Mouse (Mus musculus): Measurements from ENCODE around the gene Arhgap24. TPM values are rescaled to one million over a fixed set of nuclear protein-coding genes. Genes with fewer than 3 reads are reported as not detected.
A peak's percentile ranks its signal among the peaks of the same experiment; 100 is the strongest.

Gene Arhgap24
- polyA plus RNA-seq, 1 experiment = 6.8 TPM

- DNase-seq (ENCODE audit: low read depth) = peak; percentile 65
Measured at GRCm38 (mm10) chr5:102749020-102749419, 267.8 kb downstream of the Arhgap24 start.

GRCm38 (mm10) chr5:102750674-102751073 is 269.5 kb downstream of the Arhgap24 start:
- DNase-seq (ENCODE audit: low read depth) = no peak
- TF ChIP-seq POLR2A (IDR thresholded peaks at IDR 0.05; ENCODE audit: borderline replicate concordance, extremely low read depth, insufficient read depth, insufficient read length, poor library complexity, severe bottlenecking) (no peak), CTCF (IDR thresholded peaks at IDR 0.05; ENCODE audit: borderline replicate concordance, extremely low read depth, insufficient read depth, insufficient read length) (no peak)

More at GRCm38 (mm10) chr5:102749020-102749419, 267.8 kb downstream of the Arhgap24 start:
- TF ChIP-seq CTCF (IDR thresholded peaks at IDR 0.05; ENCODE audit: borderline replicate concordance, extremely low read depth, insufficient read depth, insufficient read length) = no peak
- TF ChIP-seq POLR2A (IDR thresholded peaks at IDR 0.05; ENCODE audit: borderline replicate concordance, extremely low read depth, insufficient read depth, insufficient read length, poor library complexity, severe bottlenecking) = no peak

- DNase-seq (ENCODE audit: low read depth) = no peak
- no peak for TF ChIP-seq POLR2A (IDR thresholded peaks at IDR 0.05; ENCODE audit: borderline replicate concordance, extremely low read depth, insufficient read depth, insufficient read length, poor library complexity, severe bottlenecking)
- TF ChIP-seq CTCF (IDR thresholded peaks at IDR 0.05; ENCODE audit: borderline replicate concordance, extremely low read depth, insufficient read depth, insufficient read length) = no peak
Measured at GRCm38 (mm10) chr5:102751661-102752307, 270.6 kb downstream of the Arhgap24 start.

GRCm38 (mm10) chr5:102752308-102752663 is 271.1 kb downstream of the Arhgap24 start:
- no peak for TF ChIP-seq CTCF (IDR thresholded peaks at IDR 0.05; ENCODE audit: borderline replicate concordance, extremely low read depth, insufficient read depth, insufficient read length)
- TF ChIP-seq POLR2A (IDR thresholded peaks at IDR 0.05; ENCODE audit: borderline replicate concordance, extremely low read depth, insufficient read depth, insufficient read length, poor library complexity, severe bottlenecking) = no peak
- no peak for DNase-seq (ENCODE audit: low read depth)

- no peak for DNase-seq (ENCODE audit: low read depth)
- no peak for TF ChIP-seq POLR2A (IDR thresholded peaks at IDR 0.05; ENCODE audit: borderline replicate concordance, extremely low read depth, insufficient read depth, insufficient read length, poor library complexity, severe bottlenecking)
- TF ChIP-seq CTCF (IDR thresholded peaks at IDR 0.05; ENCODE audit: borderline replicate concordance, extremely low read depth, insufficient read depth, insufficient read length) = no peak
Measured at GRCm38 (mm10) chr5:102757040-102757439, 275.8 kb downstream of the Arhgap24 start.

- no peak for TF ChIP-seq CTCF (IDR thresholded peaks at IDR 0.05; ENCODE audit: borderline replicate concordance, extremely low read depth, insufficient read depth, insufficient read length)
- no peak for TF ChIP-seq POLR2A (IDR thresholded peaks at IDR 0.05; ENCODE audit: borderline replicate concordance, extremely low read depth, insufficient read depth, insufficient read length, poor library complexity, severe bottlenecking)
- no peak for DNase-seq (ENCODE audit: low read depth)
Measured at GRCm38 (mm10) chr5:102765694-102766093, 284.5 kb downstream of the Arhgap24 start.

- DNase-seq (ENCODE audit: low read depth) = no peak
- no peak for TF ChIP-seq POLR2A (IDR thresholded peaks at IDR 0.05; ENCODE audit: borderline replicate concordance, extremely low read depth, insufficient read depth, insufficient read length, poor library complexity, severe bottlenecking)
- TF ChIP-seq CTCF (IDR thresholded peaks at IDR 0.05; ENCODE audit: borderline replicate concordance, extremely low read depth, insufficient read depth, insufficient read length) = peak; percentile 56; the same call in 1 of the 2 replicates
Measured at GRCm38 (mm10) chr5:102766311-102767057, 285.3 kb downstream of the Arhgap24 start.

GRCm38 (mm10) chr5:102767058-102767444 is 285.9 kb downstream of the Arhgap24 start:
- no peak for DNase-seq (ENCODE audit: low read depth)
- TF ChIP-seq CTCF (IDR thresholded peaks at IDR 0.05; ENCODE audit: borderline replicate concordance, extremely low read depth, insufficient read depth, insufficient read length) = no peak
- TF ChIP-seq POLR2A (IDR thresholded peaks at IDR 0.05; ENCODE audit: borderline replicate concordance, extremely low read depth, insufficient read depth, insufficient read length, poor library complexity, severe bottlenecking) = no peak

- TF ChIP-seq CTCF (IDR thresholded peaks at IDR 0.05; ENCODE audit: borderline replicate concordance, extremely low read depth, insufficient read depth, insufficient read length) = no peak
- no peak for TF ChIP-seq POLR2A (IDR thresholded peaks at IDR 0.05; ENCODE audit: borderline replicate concordance, extremely low read depth, insufficient read depth, insufficient read length, poor library complexity, severe bottlenecking)
- DNase-seq (ENCODE audit: low read depth) = no peak
Measured at GRCm38 (mm10) chr5:102767822-102768221, 286.6 kb downstream of the Arhgap24 start.

- no peak for TF ChIP-seq CTCF (IDR thresholded peaks at IDR 0.05; ENCODE audit: borderline replicate concordance, extremely low read depth, insufficient read depth, insufficient read length)
- no peak for TF ChIP-seq POLR2A (IDR thresholded peaks at IDR 0.05; ENCODE audit: borderline replicate concordance, extremely low read depth, insufficient read depth, insufficient read length, poor library complexity, severe bottlenecking)
- peak; percentile 50 for DNase-seq (ENCODE audit: low read depth)
Measured at GRCm38 (mm10) chr5:102768385-102769080, 287.3 kb downstream of the Arhgap24 start.

GRCm38 (mm10) chr5:102770611-102771010 is 289.4 kb downstream of the Arhgap24 start:
- TF ChIP-seq CTCF (IDR thresholded peaks at IDR 0.05; ENCODE audit: borderline replicate concordance, extremely low read depth, insufficient read depth, insufficient read length) = no peak
- no peak for TF ChIP-seq POLR2A (IDR thresholded peaks at IDR 0.05; ENCODE audit: borderline replicate concordance, extremely low read depth, insufficient read depth, insufficient read length, poor library complexity, severe bottlenecking)
- DNase-seq (ENCODE audit: low read depth) = no peak
